Comparison of ENCODE assay signal across 8 mouse cellular contexts in genomic region chr16:91044270-91045182, GRCm38 (mm10). TPM values are rescaled to one million over a fixed set of nuclear protein-coding genes. Genes with fewer than 3 reads are reported as not detected.
A peak's percentile ranks its signal among the peaks of the same experiment; 100 is the strongest.
DNase-seq lines count a peak whose midpoint lies in the region; ATAC-seq and TF ChIP-seq lines count a peak whose summit lies in the region.

TSS of gene Paxbp1 (minus strand) at chr16:91044543.

- DNase-seq in ES-E14 (ENCODE audit: low read depth, low spot score), result peak; percentile 95
- peak; percentile 99 for DNase-seq in cerebellum, adult 11-12 months
- DNase-seq in heart, postnatal 25 days (ENCODE audit: low spot score), result peak; percentile 96
- DNase-seq in layer of hippocampus, adult 18-20 months (ENCODE audit: low spot score in 2 of 2), result peak; percentile 98 to 100
- DNase-seq in lung, adult 2 months, result peak; percentile 98
- DNase-seq in thymus, adult 18-20 months, result peak; percentile 98

- peaks cover 2 to 3% of the 10 kb centered on the region in 2 experiments; a peak in 1 of 4 replicates for H3K4me1 ChIP-seq in ES-E14 (ENCODE audit: control insufficient read depth in 2 of 2, insufficient read depth in 2 of 2, low read length in 2 of 2, poor library complexity in 1 of 2)
- peaks cover 33% of the 10 kb centered on the region for H3K4me1 ChIP-seq in forebrain, embryonic 15.5 days
- H3K4me1 ChIP-seq in lung, adult 2 months (ENCODE audit: control insufficient read depth, insufficient read depth, low read length), result peaks cover 3% of the 10 kb centered on the region; the same call in 1 of the 2 replicates

- TF ChIP-seq POLR2A in lung, adult 2 months (IDR thresholded peaks at IDR 0.05; ENCODE audit: borderline replicate concordance, extremely low read depth, low read depth, low read length), result peak; percentile 95; the same call in 1 of the 2 replicates

- H3K9me3 ChIP-seq in ES-E14 (ENCODE audit: control insufficient read depth, insufficient read depth, low read depth, low read length), result no peaks in the 10 kb centered on the region
- no peaks in the 10 kb centered on the region for H3K9me3 ChIP-seq in forebrain, embryonic 15.5 days

- intact Hi-C loops in heart, postnatal 25 days (cut with DNase I), result loop anchor here (2.0 kb wide), 1 partner anchor 34 kb away; the partner anchor contains the start of gene Synj1

- peaks cover 5% of the 10 kb centered on the region for H3K36me3 ChIP-seq in ES-E14 (ENCODE audit: control insufficient read depth, insufficient read depth, low read length, poor library complexity, severe bottlenecking)
- peaks cover 10% of the 10 kb centered on the region for H3K36me3 ChIP-seq in forebrain, embryonic 15.5 days

- H3K9ac ChIP-seq in ES-E14 (ENCODE audit: insufficient read depth, low read depth, low read length, poor library complexity, severe bottlenecking), result peak within 1 kb of the TSS; percentile 90
- peak within 1 kb of the TSS; percentile 98 for H3K9ac ChIP-seq in forebrain, embryonic 15.5 days (replicated peaks)

- WGBS in forebrain, embryonic 15.5 days, result 1% methylated on average over 68 of the region's 70 CpGs
- 1% methylated on average over 69 of the region's 70 CpGs for WGBS in lung, adult 2 months

- peak within 1 kb of the TSS; percentile 69 for H3K27ac ChIP-seq in ES-E14 (ENCODE audit: insufficient read depth, low read depth, low read length, poor library complexity, severe bottlenecking)
- H3K27ac ChIP-seq in forebrain, embryonic 15.5 days (replicated peaks), result peak within 1 kb of the TSS; percentile 97

- peak; percentile 80 for TF ChIP-seq CTCF in lung, adult 2 months (IDR thresholded peaks at IDR 0.05; ENCODE audit: insufficient read depth, low read length)

- in situ Hi-C loops in ES-E14 (cut with MboI; ENCODE audit: low sequenced_read_pairs in 2 of 2, unreplicated experiment in 2 of 2), result no loop called here

- no peaks in the 10 kb centered on the region for H3K27me3 ChIP-seq in forebrain, embryonic 15.5 days

- H3K4me2 ChIP-seq in forebrain, embryonic 15.5 days (replicated peaks), result peak within 1 kb of the TSS; percentile 74

- H3K4me3 ChIP-seq in ES-E14 (ENCODE audit: insufficient read depth in 1 of 2, low read depth in 1 of 2, low read length in 2 of 2, poor library complexity in 1 of 2, severe bottlenecking in 1 of 2), result peak within 1 kb of the TSS; percentile 81 to 93
- H3K4me3 ChIP-seq in forebrain, embryonic 15.5 days, result peak within 1 kb of the TSS; percentile 97
- peak within 1 kb of the TSS; percentile 85 for H3K4me3 ChIP-seq in lung, adult 2 months (replicated peaks; ENCODE audit: extremely low read depth, low read depth, low read length)

- ATAC-seq in forebrain, embryonic 15.5 days (replicated peaks), result peak; percentile 95
- ATAC-seq in neutrophil, adult 5-6 weeks (ENCODE audit: extremely low read depth, insufficient number of reproducible peaks, low FRiP score, poor library complexity, severe bottlenecking), result peak; percentile 97

TF ChIP-seq in ES-E14, 5 proteins besides CTCF, POLR2A, EP300 and RAD21:
- no peak for TF ChIP-seq HCFC1 (IDR thresholded peaks at IDR 0.05; ENCODE audit: borderline replicate concordance, insufficient read depth, low read length)
- no peak for TF ChIP-seq MAFK (IDR thresholded peaks at IDR 0.05; ENCODE audit: insufficient read depth, low read depth, low read length)
- no peak for TF ChIP-seq ZNF384 (IDR thresholded peaks at IDR 0.05; ENCODE audit: low read depth, low read length)
- no peak for TF ChIP-seq ZC3H11A (IDR thresholded peaks at IDR 0.05; ENCODE audit: borderline replicate concordance, low read depth, low read length)
- TF ChIP-seq CHD2 (IDR thresholded peaks at IDR 0.05; ENCODE audit: low read depth, low read length), result no peak

RNA-seq across cellular contexts. Expression of gene Paxbp1, which starts in this region (rescaled TPM):
- 54.7 and 57.9 TPM in 2 replicates for total RNA-seq in ES-E14 (2012; rRNA removed)
- polyA plus RNA-seq in forebrain, embryonic 15.5 days (2015; fragmentation: Nextera tagmentation; extraction: Ambion mirVana), result 79.5 and 86.3 TPM in 2 replicates
- total RNA-seq in heart, postnatal 25 days (2021), result 10 to 100 TPM; 15.7 to 16.0 TPM
- total RNA-seq in layer of hippocampus, adult 18-20 months (2021), result 10 to 100 TPM; 63.3 to 68.5 TPM
- 12.2 and 21.7 TPM in 2 replicates for polyA plus RNA-seq in lung, adult 2 months (2012; rRNA removed)
- total RNA-seq in neutrophil, adult 5-6 weeks (2017), result 134 and 148 TPM in 2 replicates

Comparison
In these comparisons a context has a peak if more than half of its experiments do, and no peak if none do; other contexts are left out.
1. Peak in every context shown above with its lines: DNase-seq, ATAC-seq, H3K4me3 ChIP-seq and H3K27ac ChIP-seq.